Mouse (Mus musculus) midbrain, postnatal 0 days (tissue): Measurements from ENCODE around the gene Cdhr4. TPM values are rescaled to one million over a fixed set of nuclear protein-coding genes. Genes with fewer than 3 reads are reported as not detected.

Experiments
- ATAC-seq: fragments of 200-750 bp; cut with Nextera tagmentation; 2 replicates; pipeline ENCODE4 v1.8.0; 2017; ENCODE audit warnings: moderate number of reproducible peaks, mild to moderate bottlenecking, moderate TSS enrichment, moderate library complexity; ENCODE audit not compliant: low FRiP score
- DNase-seq: peaks from one replicate; pipeline ENCODE4 v3.0.0-alpha.2; 2015; ENCODE audit warnings: low spot score
- H3K27ac ChIP-seq: fragments of 300-500 bp; sonication (generic); 2 replicates; pipeline ENCODE4 v1.5.1; 2014; ENCODE audit warnings: low read depth, mild to moderate bottlenecking, low read length, mixed read lengths
- H3K27me3 ChIP-seq: fragments of 300-500 bp; sonication (generic); 2 replicates; pipeline ENCODE4 v1.6.1; 2014; ENCODE audit warnings: low read length, control low read depth, mixed read lengths; ENCODE audit not compliant: insufficient read depth
- H3K36me3 ChIP-seq: fragments of 300-500 bp; sonication (generic); 2 replicates; pipeline ENCODE4 v1.6.1; 2014; ENCODE audit warnings: low read length, control low read depth, mixed read lengths; ENCODE audit not compliant: insufficient read depth
- H3K4me1 ChIP-seq: fragments of 300-500 bp; sonication (generic); 2 replicates; pipeline ENCODE4 v1.6.1; 2014; ENCODE audit warnings: mild to moderate bottlenecking, control low read depth, antibody characterized with exemption, low read length, mixed read lengths; ENCODE audit not compliant: insufficient read depth
- H3K4me2 ChIP-seq: fragments of 300-500 bp; sonication (generic); 2 replicates; pipeline ENCODE4 v1.6.1; 2014; ENCODE audit warnings: low read depth, mild to moderate bottlenecking, low read length, mixed read lengths; ENCODE audit not compliant: poor library complexity, severe bottlenecking
- H3K4me3 ChIP-seq: fragments of 300-500 bp; sonication (generic); 2 replicates; pipeline ENCODE4 v1.5.1; 2014; ENCODE audit warnings: low read depth, mild to moderate bottlenecking, low read length, moderate library complexity
- H3K9ac ChIP-seq: fragments of 300-500 bp; sonication (generic); replicated peaks from 2 replicates; pipeline ENCODE4 v1.6.1; 2014; ENCODE audit warnings: mild to moderate bottlenecking, low read length, moderate library complexity, mixed read lengths; ENCODE audit not compliant: poor library complexity, severe bottlenecking
- H3K9me3 ChIP-seq: fragments of 300-500 bp; sonication (generic); 2 replicates; pipeline ENCODE4 v1.6.1; 2016; ENCODE audit warnings: low read length, control low read depth
- CTCF ChIP-seq: IDR thresholded peaks from 2 replicates; pipeline ENCODE4 v1.5.1; 2016; ENCODE audit warnings: antibody characterized with exemption, mild to moderate bottlenecking
- WGBS: fragments of 180-500 bp; shearing (Covaris S2); extraction: QIAGEN DNeasy Blood & Tissue Kit; methylation state at CpG from one replicate; pipeline ENCODE4 v1.1.7; 2014; 5-methylcytosine and 5-hydroxymethylcytosine counted together
- polyA plus RNA-seq: library from polyadenylated mRNA; unstranded; fragments of >200 nt; fragmentation: Nextera tagmentation; extraction: Ambion mirVana; gene quantifications from 2 replicates; pipeline ENCODE4 v1.2.1, GENCODE M21; 2015
- total RNA-seq: library from RNA; depleted of rRNA; stranded (reverse); fragments of >200 nt; gene quantifications from 2 replicates; pipeline ENCODE4 v1.2.3, GENCODE M21; 2014

Gene Cdhr4
- total and polyA plus RNA-seq, 2 experiments from 2014 or later: 1.1 to 5.6 TPM

GRCm38 (mm10) chr9:108027867-108028266 lies 35.6 kb downstream of the Cdhr4 start:
- Histone ChIP-seq H3K36me3 (peaks cover 21% of the 10 kb centered on the region), H3K4me2 (no peak overlapping the region), H3K4me3 (no peak overlapping the region), H3K9ac (no peak overlapping the region), H3K27me3 (no peaks in the 10 kb centered on the region), H3K4me1 (no peaks in the 10 kb centered on the region), H3K9me3 (no peaks in the 10 kb centered on the region), H3K27ac (no peak overlapping the region)
- DNase-seq: no peak
- 99% methylated on average over 3 of the region's 3 CpGs for WGBS
- TF ChIP-seq CTCF: 0 out of 2 replicates have a peak, but pooled peaks have one; percentile 8
- no peak for ATAC-seq

- DNase-seq: no peak
Measured at GRCm38 (mm10) chr9:108032126-108032525, 39.8 kb downstream of the Cdhr4 start.

GRCm38 (mm10) chr9:108035331-108036156 lies 43.2 kb downstream of the Cdhr4 start:
- H3K36me3 ChIP-seq: peaks cover 32% of the 10 kb centered on the region
- no peak overlapping the region for H3K4me3 ChIP-seq
- WGBS: 97% methylated on average over 2 of the region's 2 CpGs
- no peak for TF ChIP-seq CTCF
- no peaks in the 10 kb centered on the region for H3K9me3 ChIP-seq
- H3K9ac ChIP-seq: no peak overlapping the region
- ATAC-seq (no peak), DNase-seq (no peak)
- H3K27ac ChIP-seq: no peak overlapping the region
- no peak overlapping the region for H3K4me2 ChIP-seq
- no peaks in the 10 kb centered on the region for H3K4me1 ChIP-seq
- H3K27me3 ChIP-seq: no peaks in the 10 kb centered on the region

More at GRCm38 (mm10) chr9:108032126-108032525, 39.8 kb downstream of the Cdhr4 start:
- Histone ChIP-seq H3K9ac (no peak overlapping the region), H3K9me3 (no peaks in the 10 kb centered on the region), H3K4me2 (no peak overlapping the region), H3K4me3 (no peak overlapping the region), H3K4me1 (no peaks in the 10 kb centered on the region), H3K27ac (no peak overlapping the region), H3K36me3 (peaks cover 29% of the 10 kb centered on the region), H3K27me3 (no peaks in the 10 kb centered on the region)
- ATAC-seq: no peak
- 91% methylated on average over 5 of the region's 5 CpGs for WGBS
- no peak for TF ChIP-seq CTCF

DNA sequence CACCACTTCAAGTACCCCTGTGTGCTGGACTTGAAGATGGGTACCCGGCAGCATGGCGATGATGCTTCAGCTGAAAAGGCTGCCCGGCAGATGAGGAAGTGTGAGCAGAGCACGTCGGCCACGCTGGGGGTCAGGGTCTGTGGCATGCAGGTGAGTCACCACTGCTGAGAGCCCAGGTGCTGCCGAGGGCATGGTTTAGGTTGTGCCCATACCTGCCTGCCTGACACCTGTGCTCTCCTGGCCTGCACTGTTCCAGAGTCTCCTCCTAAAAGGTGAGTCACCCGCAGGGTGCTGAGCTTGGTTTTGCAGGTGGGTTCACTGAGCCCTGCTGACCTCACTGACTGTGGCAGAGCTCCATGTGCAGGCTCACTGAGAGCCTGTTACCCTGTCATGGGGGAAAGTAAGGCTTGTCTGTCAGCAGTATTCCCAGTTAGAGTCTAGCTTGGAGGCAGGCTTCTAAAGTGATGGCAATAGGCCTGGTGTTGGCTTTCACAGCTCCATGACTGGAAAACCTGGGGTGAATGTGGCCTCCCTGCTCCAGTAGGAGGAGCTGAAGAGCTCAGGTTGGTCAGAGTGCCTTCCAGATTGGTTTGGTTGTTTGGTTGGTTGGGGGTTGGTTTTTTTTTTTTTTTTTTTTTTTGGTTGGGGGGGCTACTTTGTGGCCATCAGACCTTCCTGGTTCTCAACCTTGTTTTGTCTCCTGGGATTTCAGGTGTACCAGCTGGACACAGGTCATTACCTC lies 52.6 kb downstream of the Cdhr4 start:
- 97% methylated on average over 8 of the region's 8 CpGs for WGBS
- peak; percentile 42 for TF ChIP-seq CTCF
- H3K36me3 ChIP-seq: peaks cover 52% of the 10 kb centered on the region
- H3K9me3 ChIP-seq: no peaks in the 10 kb centered on the region
- ATAC-seq (no peak), DNase-seq (no peak)
- H3K9ac ChIP-seq: no peak overlapping the region
- no peak overlapping the region for H3K4me3 ChIP-seq
- H3K27ac ChIP-seq: no peak overlapping the region
- peaks cover 3% of the 10 kb centered on the region; the same call in 1 of the 2 replicates for H3K4me1 ChIP-seq
- no peak overlapping the region for H3K4me2 ChIP-seq
- no peaks in the 10 kb centered on the region for H3K27me3 ChIP-seq

DNA sequence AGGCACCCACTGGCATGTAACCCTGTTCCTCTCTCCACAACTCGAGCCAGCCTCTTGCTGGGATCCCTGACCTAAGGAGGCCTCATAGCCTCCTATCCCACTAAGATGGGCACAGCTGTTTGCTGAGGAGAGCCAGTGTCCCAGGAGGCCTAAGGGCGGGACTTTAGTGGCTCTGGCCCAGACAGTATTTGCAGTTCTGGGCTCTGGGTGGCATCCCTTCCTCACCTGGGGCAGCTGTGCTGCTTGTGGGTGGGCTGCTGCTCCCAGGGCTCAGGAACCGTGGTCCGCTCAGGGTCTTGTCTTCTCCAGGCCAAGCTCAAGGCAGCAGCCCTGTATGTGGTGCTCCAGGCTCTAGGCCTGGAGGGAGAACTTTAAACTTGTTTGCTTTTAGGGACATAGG lies 54.3 kb downstream of the Cdhr4 start:
- DNase-seq: no peak
- TF ChIP-seq CTCF: no peak
- 94% methylated on average over 4 of the region's 4 CpGs for WGBS
- no peak overlapping the region for H3K4me2 ChIP-seq
- H3K9ac ChIP-seq: no peak overlapping the region
- peaks cover 50% of the 10 kb centered on the region for H3K36me3 ChIP-seq
- no peak overlapping the region for H3K4me3 ChIP-seq
- no peak for ATAC-seq
- no peaks in the 10 kb centered on the region for H3K9me3 ChIP-seq
- H3K4me1 ChIP-seq: peaks cover 7% of the 10 kb centered on the region; the same call in 1 of the 2 replicates
- H3K27ac ChIP-seq: no peak overlapping the region
- H3K27me3 ChIP-seq: no peaks in the 10 kb centered on the region
